In the genomic region with DNA sequence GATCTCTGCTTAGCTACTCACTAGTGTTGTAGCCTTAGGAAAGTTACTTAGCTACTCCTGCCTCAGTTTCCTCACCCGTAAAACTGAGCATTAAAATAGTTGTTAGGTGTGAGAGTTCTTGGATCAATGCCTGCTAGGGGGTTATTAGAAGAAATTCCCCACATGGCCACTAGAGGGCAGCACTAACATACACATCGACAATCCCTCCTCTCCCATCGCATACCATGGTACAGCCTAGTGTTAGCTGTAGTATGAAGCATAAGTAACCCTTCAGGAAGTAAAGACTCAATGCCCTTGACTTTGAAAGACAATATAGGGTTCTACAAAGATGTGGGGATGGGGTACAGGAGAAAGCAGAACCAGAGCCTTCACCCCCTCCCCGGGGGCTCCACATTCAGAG, we compare ENCODE assay signal across 9 mouse cellular contexts. TPM values are rescaled to one million over a fixed set of nuclear protein-coding genes. Genes with fewer than 3 reads are reported as not detected.
DNase-seq lines count a peak whose midpoint lies in the region; ATAC-seq and TF ChIP-seq lines count a peak whose summit lies in the region.
"Had no signal": no experiment of that assay in that cellular context is flagged by ENCODE, and none has a peak within 500 bp of the region (broad histone marks: within the 10 kb centered on the region; RNA-seq: fewer than 3 reads in every experiment).

No protein-coding gene starts in this region.

- H3K27me3 ChIP-seq in testis, adult 2 months (ENCODE audit: control insufficient read depth, insufficient read depth, low read length): no peaks in the 10 kb centered on the region
- 0 out of 2 replicates have a peak, but pooled peaks cover 6% of the 10 kb centered on the region for H3K27me3 ChIP-seq in forebrain, embryonic 12.5 days
- no peaks in the 10 kb centered on the region for H3K27me3 ChIP-seq in kidney, postnatal 0 days (ENCODE audit: insufficient read depth, low read length)

- DNase-seq in testis, postnatal 14 days (ENCODE audit: low spot score): no peak
- DNase-seq in c-Kit-negative CD71-positive TER-119-positive erythroid progenitor cells, embryonic 14.5 days (ENCODE audit: low read depth, low spot score): peak; percentile 65
- DNase-seq in kidney, postnatal 0 days (ENCODE audit: low spot score): peak; percentile 89
- DNase-seq in lung, postnatal 10 days: peak; percentile 68
- peak; percentile 58 for DNase-seq in retina, postnatal 7 days (ENCODE audit: low read depth, low spot score)
- DNase-seq in urinary bladder, postnatal 36 days (ENCODE audit: low spot score in 2 of 2): no peak

- WGBS in forebrain, embryonic 12.5 days: 36% methylated on average over 4 of the region's 4 CpGs
- WGBS in kidney, postnatal 0 days: 30% methylated on average over 4 of the region's 4 CpGs

- TF ChIP-seq POLR2A in testis, adult 2 months (IDR thresholded peaks at IDR 0.05; ENCODE audit: control insufficient read depth, low read depth, low read length): no peak

- H3K9me3 ChIP-seq in forebrain, embryonic 12.5 days: no peaks in the 10 kb centered on the region
- no peaks in the 10 kb centered on the region for H3K9me3 ChIP-seq in kidney, postnatal 0 days (replicated peaks; ENCODE audit: low read length)

- peak; percentile 38; the same call in 1 of the 2 replicates for TF ChIP-seq CTCF in testis, adult 2 months (IDR thresholded peaks at IDR 0.05; ENCODE audit: control insufficient read depth, insufficient read depth, insufficient replicate concordance, low read depth, low read length)
- peak; percentile 91 for TF ChIP-seq CTCF in kidney, postnatal 0 days (IDR thresholded peaks at IDR 0.05; ENCODE audit: low read depth)

- no peaks in the 10 kb centered on the region for H3K36me3 ChIP-seq in testis, adult 2 months (ENCODE audit: control insufficient read depth, insufficient read depth, low read length)
- no peaks in the 10 kb centered on the region for H3K36me3 ChIP-seq in forebrain, embryonic 12.5 days (replicated peaks)
- no peaks in the 10 kb centered on the region for H3K36me3 ChIP-seq in kidney, postnatal 0 days (ENCODE audit: insufficient read depth, low read length)

- H3K4me2 ChIP-seq in forebrain, embryonic 12.5 days: no peak overlapping the region
- no peak overlapping the region for H3K4me2 ChIP-seq in kidney, postnatal 0 days (ENCODE audit: low read length)

- no peak overlapping the region for H3K4me3 ChIP-seq in testis, adult 2 months (ENCODE audit: control insufficient read depth, low read depth, low read length)
- no peak overlapping the region for H3K4me3 ChIP-seq in forebrain, embryonic 12.5 days (replicated peaks)
- no peak overlapping the region for H3K4me3 ChIP-seq in kidney, postnatal 0 days (replicated peaks; ENCODE audit: low read depth, low read length)
- H3K4me3 ChIP-seq: myocyte had no signal

- no peaks in the 10 kb centered on the region for H3K4me1 ChIP-seq in testis, adult 2 months (ENCODE audit: control insufficient read depth, insufficient read depth, low read length)
- no peaks in the 10 kb centered on the region for H3K4me1 ChIP-seq in forebrain, embryonic 12.5 days
- H3K4me1 ChIP-seq in kidney, postnatal 0 days (replicated peaks; ENCODE audit: insufficient read depth, low read length): no peaks in the 10 kb centered on the region

- ATAC-seq in forebrain, embryonic 12.5 days (ENCODE audit: low FRiP score): peak; percentile 56; the same call in 1 of the 2 replicates
- peak; percentile 44 for ATAC-seq in kidney, postnatal 0 days (replicated peaks; ENCODE audit: low FRiP score, low read depth)

- H3K9ac ChIP-seq in forebrain, embryonic 12.5 days: no peak overlapping the region
- no peak overlapping the region for H3K9ac ChIP-seq in kidney, postnatal 0 days (ENCODE audit: low read depth, low read length)

- no peak overlapping the region for H3K27ac ChIP-seq in testis, adult 2 months (ENCODE audit: control insufficient read depth, insufficient read depth, low read depth, low read length)
- no peak overlapping the region for H3K27ac ChIP-seq in forebrain, embryonic 12.5 days
- H3K27ac ChIP-seq in kidney, postnatal 0 days: no peak overlapping the region

RNA-seq across cellular contexts. Expression of a gene that starts 1.7 kb away (rescaled TPM):
- 0.99 and 1.4 TPM in 2 replicates for polyA plus RNA-seq in testis, adult 2 months (2012; rRNA removed)
- 0.10 TPM in 1 of 2 replicates, not detected in the other for polyA plus RNA-seq in forebrain, embryonic 12.5 days (2016; fragmentation: Nextera tagmentation; extraction: Ambion mirVana)
- polyA plus RNA-seq in kidney, postnatal 0 days (2015; fragmentation: Nextera tagmentation; extraction: Ambion mirVana): 44.6 and 45.6 TPM in 2 replicates

RNA-seq across cellular contexts. Expression of a gene that starts 55.5 kb away (rescaled TPM):
- 227 and 245 TPM in 2 replicates for polyA plus RNA-seq in testis, adult 2 months (2012; rRNA removed)
- 52.0 and 58.0 TPM in 2 replicates for polyA plus RNA-seq in forebrain, embryonic 12.5 days (2016; fragmentation: Nextera tagmentation; extraction: Ambion mirVana)
- 95.8 and 100 TPM in 2 replicates for polyA plus RNA-seq in kidney, postnatal 0 days (2015; fragmentation: Nextera tagmentation; extraction: Ambion mirVana)

Comparison
In these comparisons a context has a peak if more than half of its experiments do, and no peak if none do; other contexts are left out.
1. DNase-seq: peak in c-Kit-negative CD71-positive TER-119-positive erythroid progenitor cells, embryonic 14.5 days (single experiment), kidney, postnatal 0 days (single experiment), lung, postnatal 10 days (single experiment) and retina, postnatal 7 days (single experiment); none in testis, postnatal 14 days (single experiment) and urinary bladder, postnatal 36 days (0 of 2).
2. RNA of a gene that starts 1.7 kb away (polyA plus RNA-seq): 44.6 to 45.6 TPM in kidney, postnatal 0 days; 0.99 to 1.4 TPM in testis, adult 2 months and 0.10 TPM in forebrain, embryonic 12.5 days; every median in the first group is over 10 times any median in the second.